Mouse (Mus musculus): ENCODE measurements around the gene Cxcl13. TPM values are rescaled to one million over a fixed set of nuclear protein-coding genes. Genes with fewer than 3 reads are reported as not detected.

The Cxcl13 gene
- polyA plus RNA-seq, 1 experiment from 2014 or later, result 4.0 TPM

DNA sequence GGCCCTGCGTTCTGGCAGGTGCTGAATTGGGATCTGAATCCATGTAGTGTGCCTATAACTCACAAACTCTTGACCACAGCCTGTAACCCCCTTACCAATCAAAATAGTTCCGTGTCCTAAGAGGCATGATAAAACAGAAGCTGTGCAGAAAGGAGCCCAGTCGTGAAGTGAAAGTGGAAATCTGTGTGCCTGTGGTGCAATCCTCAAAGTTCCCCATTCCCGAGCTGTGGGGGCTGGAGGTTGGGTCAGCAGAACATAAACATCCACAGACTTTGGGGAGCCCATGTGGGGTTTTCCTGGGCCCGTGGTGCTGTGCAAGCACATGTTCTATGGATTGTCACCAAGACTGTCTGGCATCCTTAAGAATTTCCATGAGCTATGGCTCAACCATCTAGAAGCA, 21.7 kb upstream of the Cxcl13 start:
- Histone ChIP-seq H3K27me3 (replicated peaks; ENCODE audit: insufficient read depth, low read length) (no peaks in the 10 kb centered on the region), H3K9me3 (ENCODE audit: low read length) (no peaks in the 10 kb centered on the region), H3K36me3 (ENCODE audit: insufficient read depth, low read length) (no peaks in the 10 kb centered on the region), H3K4me2 (replicated peaks; ENCODE audit: low read depth, low read length) (no peak overlapping the region), H3K27ac (ENCODE audit: low read length) (no peak overlapping the region), H3K4me1 (ENCODE audit: insufficient read depth, low read depth, low read length) (no peaks in the 10 kb centered on the region), H3K9ac (replicated peaks; ENCODE audit: low read depth) (no peak overlapping the region), H3K4me3 (ENCODE audit: low read depth, low read length) (no peak overlapping the region)
- TF ChIP-seq CTCF (IDR thresholded peaks at IDR 0.05), result no peak
- DNase-seq (ENCODE audit: low spot score), result no peak
- ATAC-seq, result no peak
- 63% methylated on average over 5 of the region's 5 CpGs for WGBS

DNA sequence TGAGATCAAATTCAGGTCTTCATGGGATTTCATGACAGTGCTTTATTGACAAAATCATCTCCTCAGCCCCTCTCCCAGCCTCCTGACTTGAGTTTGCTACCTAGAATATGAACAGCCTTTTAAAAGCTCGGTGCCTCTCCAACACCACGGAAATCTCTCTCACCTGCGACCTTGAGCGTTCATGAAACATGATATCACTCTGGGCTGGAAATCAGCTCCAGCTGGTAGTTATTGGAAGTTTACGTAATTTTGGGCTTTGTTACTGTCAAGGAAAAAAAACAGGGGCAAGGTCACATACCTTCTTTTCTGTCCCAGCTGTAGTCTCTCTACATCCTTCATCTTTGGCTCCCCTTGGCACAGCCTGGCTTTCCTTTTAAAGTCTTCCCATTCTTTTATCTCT, 20.7 kb upstream of the Cxcl13 start:
- no peaks in the 10 kb centered on the region for H3K9me3 ChIP-seq (ENCODE audit: low read length)
- H3K36me3 ChIP-seq (ENCODE audit: insufficient read depth, low read length), result no peaks in the 10 kb centered on the region
- H3K9ac ChIP-seq (replicated peaks; ENCODE audit: low read depth), result no peak overlapping the region
- DNase-seq (ENCODE audit: low spot score) (no peak), ATAC-seq (no peak)
- no peak overlapping the region for H3K4me3 ChIP-seq (ENCODE audit: low read depth, low read length)
- no peaks in the 10 kb centered on the region for H3K4me1 ChIP-seq (ENCODE audit: insufficient read depth, low read depth, low read length)
- no peaks in the 10 kb centered on the region for H3K27me3 ChIP-seq (replicated peaks; ENCODE audit: insufficient read depth, low read length)
- H3K4me2 ChIP-seq (replicated peaks; ENCODE audit: low read depth, low read length), result no peak overlapping the region
- no peak for TF ChIP-seq CTCF (IDR thresholded peaks at IDR 0.05)
- no peak for TF ChIP-seq EP300 (IDR thresholded peaks at IDR 0.05)
- no peak overlapping the region for H3K27ac ChIP-seq (ENCODE audit: low read length)
- 47% methylated on average over 5 of the region's 5 CpGs for WGBS

DNA sequence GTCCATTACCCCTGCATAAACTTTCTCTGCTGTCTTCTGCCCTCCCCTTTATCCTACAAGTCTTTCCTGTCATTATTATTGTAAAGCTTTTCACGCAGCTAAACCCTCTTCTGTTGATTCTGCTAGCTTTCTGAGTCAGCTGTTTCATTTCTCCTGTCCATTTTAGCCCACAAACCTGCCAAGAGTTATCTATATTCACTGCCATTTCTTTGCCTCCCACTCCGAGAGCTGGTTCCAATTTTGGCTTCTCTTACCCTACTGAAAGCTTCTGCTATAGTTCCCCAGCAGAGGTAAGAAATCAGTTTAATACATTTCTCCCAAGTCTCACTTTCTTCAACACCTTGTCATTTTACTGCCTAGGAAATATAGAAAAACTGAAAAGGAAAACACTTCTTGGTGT, 19.6 kb upstream of the Cxcl13 start:
- H3K4me1 ChIP-seq (ENCODE audit: insufficient read depth, low read depth, low read length), result no peaks in the 10 kb centered on the region
- H3K9me3 ChIP-seq (ENCODE audit: low read length), result no peaks in the 10 kb centered on the region
- no peak overlapping the region for H3K4me3 ChIP-seq (ENCODE audit: low read depth, low read length)
- no peaks in the 10 kb centered on the region for H3K27me3 ChIP-seq (replicated peaks; ENCODE audit: insufficient read depth, low read length)
- H3K27ac ChIP-seq (ENCODE audit: low read length), result no peak overlapping the region
- no peak for TF ChIP-seq EP300 (IDR thresholded peaks at IDR 0.05)
- TF ChIP-seq CTCF (IDR thresholded peaks at IDR 0.05), result no peak
- H3K9ac ChIP-seq (replicated peaks; ENCODE audit: low read depth), result no peak overlapping the region
- WGBS, result 38% methylated on average over 2 of the region's 2 CpGs
- ATAC-seq (no peak), DNase-seq (ENCODE audit: low spot score) (no peak)
- no peaks in the 10 kb centered on the region for H3K36me3 ChIP-seq (ENCODE audit: insufficient read depth, low read length)
- no peak overlapping the region for H3K4me2 ChIP-seq (replicated peaks; ENCODE audit: low read depth, low read length)

DNA sequence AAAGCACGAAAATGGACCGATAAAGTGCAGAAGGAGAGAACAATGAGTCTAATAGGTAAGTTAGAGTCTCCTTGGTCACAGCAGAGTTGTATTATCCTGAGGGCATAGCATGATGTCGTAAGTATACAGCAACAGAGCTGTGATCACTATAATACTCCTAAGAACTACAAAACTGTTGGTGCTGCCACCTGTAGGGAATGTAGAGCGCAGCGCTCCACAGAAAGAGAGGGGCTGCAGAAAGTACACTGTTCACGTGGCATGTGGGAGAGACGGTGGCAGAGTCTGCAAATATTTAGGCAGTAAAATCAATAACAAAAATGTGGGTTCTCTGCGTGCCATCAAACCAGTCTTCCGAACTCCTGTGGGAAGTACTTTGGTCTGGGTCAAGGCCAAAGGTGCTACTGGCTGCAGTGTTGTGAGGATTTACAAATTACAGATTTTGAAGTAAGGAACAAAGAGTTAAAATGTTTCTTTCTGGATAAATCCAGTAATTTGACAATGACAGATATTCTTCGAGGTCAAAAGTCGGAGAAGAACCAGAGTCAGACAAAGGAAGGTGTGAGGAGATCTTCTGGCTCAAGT, 18.6 kb upstream of the Cxcl13 start:
- Histone ChIP-seq H3K27ac (ENCODE audit: low read length) (no peak overlapping the region), H3K9me3 (ENCODE audit: low read length) (no peaks in the 10 kb centered on the region), H3K4me3 (ENCODE audit: low read depth, low read length) (no peak overlapping the region), H3K9ac (replicated peaks; ENCODE audit: low read depth) (no peak overlapping the region), H3K36me3 (ENCODE audit: insufficient read depth, low read length) (no peaks in the 10 kb centered on the region), H3K4me2 (replicated peaks; ENCODE audit: low read depth, low read length) (no peak overlapping the region), H3K4me1 (ENCODE audit: insufficient read depth, low read depth, low read length) (no peaks in the 10 kb centered on the region), H3K27me3 (replicated peaks; ENCODE audit: insufficient read depth, low read length) (no peaks in the 10 kb centered on the region)
- no peak for ATAC-seq
- no peak for DNase-seq (ENCODE audit: low spot score)
- 56% methylated on average over 11 of the region's 11 CpGs for WGBS
- no peak for TF ChIP-seq CTCF (IDR thresholded peaks at IDR 0.05)
- TF ChIP-seq EP300 (IDR thresholded peaks at IDR 0.05), result no peak

DNA sequence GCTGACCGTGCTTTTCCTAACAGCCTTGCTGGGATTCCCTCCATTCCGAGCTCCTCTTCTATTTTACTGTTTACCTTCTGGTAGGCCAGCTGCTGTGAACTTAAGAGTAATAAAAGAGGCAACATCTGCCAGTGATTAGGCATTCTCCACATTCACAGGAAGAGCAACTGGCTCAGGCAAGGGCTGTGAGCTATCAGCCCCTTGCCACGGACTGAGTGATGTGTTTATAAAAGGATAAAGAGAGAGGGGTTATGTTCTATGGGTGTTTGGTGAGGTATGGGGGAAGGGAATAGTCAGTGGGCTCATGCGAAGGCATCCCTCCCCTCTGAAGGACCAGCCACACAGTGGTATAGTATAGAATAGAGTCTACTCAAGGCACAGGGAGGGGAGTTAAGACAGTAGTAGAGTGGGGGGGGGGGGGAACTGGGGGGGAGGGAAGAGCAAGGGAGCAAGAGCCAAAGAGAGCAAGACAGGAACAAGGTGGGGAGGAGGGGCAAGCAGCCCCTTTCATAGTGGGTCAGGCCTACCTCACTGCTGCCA, 16.0 kb upstream of the Cxcl13 start:
- H3K36me3 ChIP-seq (ENCODE audit: insufficient read depth, low read length), result no peaks in the 10 kb centered on the region
- TF ChIP-seq EP300 (IDR thresholded peaks at IDR 0.05), result no peak
- TF ChIP-seq CTCF (IDR thresholded peaks at IDR 0.05), result no peak

DNA sequence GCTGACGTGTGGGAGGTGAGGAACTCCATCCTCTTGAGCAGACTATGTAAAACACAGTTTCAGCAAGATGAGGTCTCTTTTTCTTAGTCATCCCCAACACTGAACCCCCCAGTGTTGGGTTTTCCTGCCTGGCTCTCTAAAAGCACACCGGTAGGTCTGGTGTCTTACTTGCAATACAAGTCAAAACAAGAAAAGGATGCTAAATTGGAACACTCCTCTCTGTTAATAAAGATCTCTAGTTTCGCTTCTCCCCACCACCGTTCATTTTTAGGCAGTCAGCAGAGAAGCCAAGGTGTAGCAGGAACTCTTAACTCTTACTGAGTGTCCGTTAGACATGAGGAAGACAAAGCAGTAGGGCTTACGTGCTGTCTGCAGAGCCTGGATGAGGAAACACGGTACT, 15.2 kb upstream of the Cxcl13 start:
- no peak overlapping the region for H3K9ac ChIP-seq (replicated peaks; ENCODE audit: low read depth)
- 79% methylated on average over 7 of the region's 7 CpGs for WGBS
- no peak for TF ChIP-seq CTCF (IDR thresholded peaks at IDR 0.05)
- no peak for TF ChIP-seq EP300 (IDR thresholded peaks at IDR 0.05)

More for the DNA sequence above, 16.0 kb upstream of the Cxcl13 start:
- ATAC-seq (no peak), DNase-seq (ENCODE audit: low spot score) (no peak)
- 33% methylated on average over 4 of the region's 4 CpGs for WGBS
- no peak overlapping the region for H3K4me2 ChIP-seq (replicated peaks; ENCODE audit: low read depth, low read length)
- no peaks in the 10 kb centered on the region for H3K4me1 ChIP-seq (ENCODE audit: insufficient read depth, low read depth, low read length)
- H3K4me3 ChIP-seq (ENCODE audit: low read depth, low read length), result no peak overlapping the region
- H3K27me3 ChIP-seq (replicated peaks; ENCODE audit: insufficient read depth, low read length), result no peaks in the 10 kb centered on the region
- no peak overlapping the region for H3K27ac ChIP-seq (ENCODE audit: low read length)
- no peaks in the 10 kb centered on the region for H3K9me3 ChIP-seq (ENCODE audit: low read length)
- no peak overlapping the region for H3K9ac ChIP-seq (replicated peaks; ENCODE audit: low read depth)

DNA sequence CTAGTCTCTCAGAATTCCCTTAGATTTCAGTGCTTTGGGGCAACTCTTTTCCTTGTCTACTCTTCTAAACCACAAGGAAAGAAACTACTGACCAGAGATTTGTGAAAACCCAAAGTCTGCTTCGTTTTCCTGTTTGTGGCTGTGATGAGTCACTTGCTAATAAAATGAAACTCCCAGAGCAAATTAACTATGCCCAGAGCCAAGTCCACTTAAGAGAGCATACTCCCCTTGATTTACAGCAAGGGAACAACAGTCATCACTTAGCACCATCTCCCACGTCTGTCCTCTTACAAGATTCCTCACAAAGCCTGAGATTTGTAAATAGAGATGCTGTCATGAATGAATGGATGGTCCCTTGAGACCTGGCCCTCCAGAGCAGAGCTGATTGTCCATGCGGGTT, 11.6 kb upstream of the Cxcl13 start:
- DNase-seq (ENCODE audit: low spot score) (peak; percentile 32), ATAC-seq (peak; percentile 12; the same call in 1 of the 2 replicates)
- Histone ChIP-seq H3K9me3 (ENCODE audit: low read length) (no peaks in the 10 kb centered on the region), H3K9ac (replicated peaks; ENCODE audit: low read depth) (no peak overlapping the region), H3K36me3 (ENCODE audit: insufficient read depth, low read length) (no peaks in the 10 kb centered on the region), H3K27me3 (replicated peaks; ENCODE audit: insufficient read depth, low read length) (no peaks in the 10 kb centered on the region), H3K4me1 (ENCODE audit: insufficient read depth, low read depth, low read length) (no peaks in the 10 kb centered on the region), H3K4me3 (ENCODE audit: low read depth, low read length) (no peak overlapping the region), H3K4me2 (replicated peaks; ENCODE audit: low read depth, low read length) (no peak overlapping the region), H3K27ac (ENCODE audit: low read length) (no peak overlapping the region)
- WGBS, result 33% methylated on average over 3 of the region's 3 CpGs
- TF ChIP-seq EP300 (IDR thresholded peaks at IDR 0.05) (no peak), CTCF (IDR thresholded peaks at IDR 0.05) (no peak)

More for the DNA sequence above, 15.2 kb upstream of the Cxcl13 start:
- no peak overlapping the region for H3K27ac ChIP-seq (ENCODE audit: low read length)
- no peaks in the 10 kb centered on the region for H3K4me1 ChIP-seq (ENCODE audit: insufficient read depth, low read depth, low read length)
- H3K27me3 ChIP-seq (replicated peaks; ENCODE audit: insufficient read depth, low read length), result no peaks in the 10 kb centered on the region
- no peaks in the 10 kb centered on the region for H3K36me3 ChIP-seq (ENCODE audit: insufficient read depth, low read length)
- no peak for ATAC-seq
- DNase-seq (ENCODE audit: low spot score), result no peak
- H3K9me3 ChIP-seq (ENCODE audit: low read length), result no peaks in the 10 kb centered on the region
- H3K4me2 ChIP-seq (replicated peaks; ENCODE audit: low read depth, low read length), result no peak overlapping the region
- H3K4me3 ChIP-seq (ENCODE audit: low read depth, low read length), result no peak overlapping the region
